Mouse (Mus musculus) adrenal gland, adult 8-10 months (tissue): ENCODE data around the gene Ccdc170. TPM values are rescaled to one million over a fixed set of nuclear protein-coding genes. Genes with fewer than 3 reads are reported as not detected.
"Not testable (repeated sequence)": the region's sequence is repeated elsewhere in the genome, so short reads cannot be mapped to it uniquely, and the experiment has no call there.

Experiments
- DNase-seq: peaks from one replicate; pipeline ENCODE4 v3.0.0; 2022
- total RNA-seq, 4 experiments: library from RNA; stranded (reverse); gene quantifications; 2 replicates each; pipeline ENCODE4 v1.2.4; 2022

The Ccdc170 gene
- total RNA-seq, result 1 to 10 TPM in 1 of 4 experiments, under 1 TPM in 3; 0.44 to 1.7 (median 0.69) TPM

DNA sequence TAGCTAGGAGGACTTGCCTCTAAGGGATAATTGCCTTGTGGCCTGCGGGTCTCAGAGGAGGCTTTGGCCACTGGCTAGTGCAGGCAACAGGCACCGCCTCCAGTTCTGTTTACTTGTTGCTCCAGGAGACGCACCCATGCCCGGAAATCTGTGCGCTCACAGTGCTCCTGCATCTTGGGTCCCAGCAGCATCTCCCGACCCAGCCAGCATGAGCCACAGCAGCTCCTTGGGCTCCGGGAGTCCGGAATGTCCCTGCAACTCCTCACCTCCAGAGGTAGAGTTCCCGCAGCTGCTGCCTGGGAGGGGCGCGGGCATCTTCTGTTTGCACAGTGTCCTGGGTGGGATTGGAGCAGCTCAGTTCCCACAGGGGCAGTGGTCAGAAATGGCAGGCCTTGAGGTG lies at the start of gene Ccdc170:
Gene Ccdc170, plus strand, starts transcription at position 148 of the 400 bp plus-strand sequence.
- DNase-seq, result no peak

DNA sequence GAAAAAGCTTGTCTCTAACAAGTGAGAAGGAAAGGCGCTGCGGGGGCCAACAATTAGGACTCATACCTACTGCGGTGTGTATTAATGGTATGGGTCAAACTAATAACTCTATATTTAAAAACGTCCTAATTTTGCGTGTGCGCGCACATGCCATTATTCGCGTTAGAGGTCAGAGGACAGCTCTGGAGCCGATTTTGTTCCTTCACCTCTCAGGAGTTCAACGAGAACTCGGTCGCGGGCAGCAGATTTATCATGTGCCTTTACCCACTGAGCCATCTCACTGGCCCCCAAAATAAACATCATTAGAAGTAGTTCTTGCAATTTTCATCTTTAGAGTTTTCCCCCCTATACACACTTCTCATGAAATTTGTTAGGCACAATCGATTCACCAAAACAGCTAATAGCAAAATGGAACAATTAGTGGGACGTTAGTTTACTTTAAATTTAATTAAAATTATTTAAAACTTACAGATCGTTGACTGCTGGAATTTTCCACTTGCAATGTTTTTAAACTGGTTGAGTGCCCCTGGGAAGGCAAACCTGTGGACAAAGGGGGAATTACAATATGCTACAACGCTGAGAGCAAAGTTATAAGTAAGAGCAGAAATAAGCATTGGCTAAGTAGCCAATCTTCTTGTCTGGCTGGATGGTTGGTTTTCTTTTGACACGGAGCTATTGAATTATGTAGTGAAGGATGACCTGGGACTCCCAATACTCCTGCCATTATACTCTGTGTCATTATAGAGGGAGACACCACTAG lies 49.1 kb upstream of the Ccdc170 start:
- no peak for DNase-seq

DNA sequence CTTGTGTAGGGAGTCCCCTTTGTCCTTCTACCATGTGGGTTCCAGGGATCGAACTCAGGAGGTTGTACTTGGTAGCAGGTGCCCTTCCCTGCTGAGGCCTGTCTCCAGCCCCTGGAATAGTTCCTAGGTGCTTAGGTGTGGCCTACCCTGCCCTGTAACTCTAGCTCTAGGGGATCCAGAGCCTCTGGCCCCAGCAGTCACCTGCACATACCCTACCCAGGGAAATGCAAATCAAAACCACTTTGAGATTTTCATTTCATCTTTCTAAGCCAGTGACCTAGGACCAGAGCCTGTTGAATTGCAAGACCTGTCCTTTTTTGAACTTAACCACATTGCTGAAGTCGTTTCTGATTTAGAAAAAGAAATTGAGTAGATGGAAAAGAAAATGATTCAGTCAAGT lies 48.4 kb upstream of the Ccdc170 start:
- DNase-seq, result not testable (repeated sequence)

DNA sequence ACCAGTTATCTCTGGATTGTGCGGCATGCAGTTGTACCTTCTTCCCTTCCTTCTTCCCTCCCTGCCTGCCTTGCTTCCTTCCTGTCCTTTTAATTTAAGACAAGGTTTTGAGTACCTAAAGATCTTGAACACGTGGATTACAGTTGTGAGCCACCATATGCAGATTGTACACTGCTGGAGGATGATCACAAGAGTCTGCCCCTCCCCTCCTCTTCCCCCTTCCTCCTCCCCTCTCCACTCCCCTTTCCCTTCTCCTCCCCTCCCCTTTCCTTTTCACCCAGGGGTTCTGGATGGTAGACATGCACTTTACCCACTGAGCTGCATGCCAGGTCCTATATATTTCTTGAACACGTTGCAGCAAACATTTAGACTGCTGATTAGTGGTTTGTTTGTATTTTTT lies 46.9 kb upstream of the Ccdc170 start:
- DNase-seq, result no peak

DNA sequence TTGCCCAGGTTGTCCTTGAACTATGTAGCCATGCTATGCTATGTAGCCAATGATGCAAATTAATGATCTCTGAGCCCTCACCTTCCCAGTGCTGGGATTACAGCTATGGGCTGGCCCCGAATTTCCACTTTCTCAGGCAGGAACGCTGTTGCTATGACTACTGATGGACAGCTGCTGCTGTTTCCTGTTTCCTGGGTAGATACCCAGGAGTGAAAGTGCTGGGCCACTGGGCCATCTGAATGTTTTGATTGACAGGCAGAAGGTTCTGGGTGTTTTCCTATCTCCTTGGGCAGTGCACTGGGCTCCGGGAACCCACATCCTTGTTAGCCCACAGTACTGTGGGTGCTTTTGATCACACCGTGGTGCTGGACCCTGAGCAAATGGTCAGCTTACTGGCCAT lies 25.9 kb upstream of the Ccdc170 start:
- no peak for DNase-seq

DNA sequence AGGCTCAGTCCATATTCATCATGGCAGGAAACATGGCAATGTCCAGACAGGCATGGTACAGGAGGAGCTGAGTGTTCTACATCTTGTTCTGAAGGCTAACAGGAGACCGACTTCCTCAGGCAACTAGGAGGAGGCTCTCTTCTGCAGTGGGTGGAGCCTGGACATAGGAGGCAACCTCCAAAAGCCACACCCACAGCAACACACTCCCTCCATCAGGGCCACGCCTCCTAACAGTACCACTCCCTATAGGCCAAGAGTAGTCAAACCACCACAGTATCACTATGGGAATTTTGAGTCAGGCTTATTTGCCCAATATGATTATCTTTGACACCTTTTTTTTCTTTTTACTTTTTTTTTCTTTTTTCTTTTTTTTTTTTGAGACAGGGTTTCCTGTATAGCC lies 22.1 kb upstream of the Ccdc170 start:
- no peak for DNase-seq

DNA sequence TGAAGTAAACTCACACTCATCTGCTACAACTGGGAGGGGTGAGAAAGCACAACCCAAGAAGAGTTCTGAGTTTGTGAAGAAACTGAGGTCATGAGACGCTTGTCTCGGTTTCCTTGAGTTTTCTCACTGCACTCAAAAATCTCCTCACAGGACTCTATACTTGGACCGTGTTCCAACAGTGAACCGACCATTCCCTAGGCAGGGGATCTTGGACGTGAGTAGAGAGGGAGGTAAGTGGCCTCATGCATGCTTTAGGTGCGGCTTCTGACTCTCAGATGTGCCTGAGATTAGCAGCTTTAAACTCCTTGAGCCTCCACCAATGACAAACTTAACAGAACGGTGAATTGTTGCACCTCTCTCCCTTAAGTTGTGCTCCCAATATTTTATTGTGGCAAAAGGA lies 16.5 kb upstream of the Ccdc170 start:
- no peak for DNase-seq

DNA sequence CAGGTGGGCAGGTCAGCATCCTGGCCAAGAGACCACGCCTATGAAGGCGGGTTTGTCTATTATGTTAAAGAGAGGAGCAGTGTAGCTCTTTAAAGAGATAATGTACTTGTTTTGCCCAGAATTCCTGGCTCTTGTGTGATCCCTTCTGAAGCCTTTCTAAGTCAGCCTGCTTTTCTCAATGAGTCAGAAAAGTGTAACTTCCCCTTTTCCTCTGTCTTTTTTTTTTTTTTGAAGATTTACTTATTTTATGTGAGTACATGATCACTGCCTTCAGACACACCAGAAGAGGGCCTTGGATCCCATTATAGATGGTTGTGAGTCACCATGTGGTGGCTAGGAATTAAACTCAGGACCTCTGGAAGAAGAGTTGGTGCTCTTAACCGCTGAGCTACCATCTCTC lies 12.9 kb upstream of the Ccdc170 start:
- no peak for DNase-seq

DNA sequence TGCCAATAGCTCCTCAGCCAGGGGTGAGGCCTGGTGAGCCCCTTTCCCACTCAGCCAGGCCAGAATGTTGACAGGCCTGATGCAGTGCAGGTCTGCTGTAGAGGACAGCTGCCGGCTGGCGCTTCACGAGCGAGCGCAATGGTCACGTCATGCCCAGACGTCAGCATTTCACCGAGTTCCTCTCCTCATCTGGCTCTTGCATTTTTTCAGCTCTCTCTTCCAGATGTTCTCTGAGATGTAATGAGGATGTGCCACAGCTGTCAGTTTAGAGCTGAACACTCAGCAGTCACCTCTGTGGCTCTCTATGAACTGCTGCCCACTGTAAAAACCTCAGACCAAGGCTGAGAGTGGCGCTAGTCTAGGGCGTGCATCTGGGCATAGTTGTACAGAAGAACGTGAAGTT lies 8.7 kb upstream of the Ccdc170 start:
- no peak for DNase-seq

DNA sequence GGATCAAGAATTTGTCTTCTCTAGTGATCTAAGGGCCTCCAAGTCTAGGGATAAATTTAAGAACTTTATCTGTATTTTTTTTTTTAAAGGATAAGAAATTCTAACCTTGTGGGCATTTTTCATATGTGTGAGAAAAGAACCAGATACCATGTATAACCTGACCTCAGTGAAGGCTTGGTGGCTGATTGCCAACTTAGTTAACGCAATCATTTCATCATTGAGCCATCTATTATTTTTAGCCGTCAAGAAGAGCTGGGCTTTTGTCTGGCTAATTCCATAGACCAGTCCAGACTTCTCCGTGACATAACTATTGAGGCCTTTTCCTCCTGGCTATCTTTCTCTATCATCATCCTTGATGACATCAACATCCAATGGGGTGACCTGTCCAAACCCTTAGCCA lies 6.9 kb upstream of the Ccdc170 start:
- DNase-seq, result no peak

DNA sequence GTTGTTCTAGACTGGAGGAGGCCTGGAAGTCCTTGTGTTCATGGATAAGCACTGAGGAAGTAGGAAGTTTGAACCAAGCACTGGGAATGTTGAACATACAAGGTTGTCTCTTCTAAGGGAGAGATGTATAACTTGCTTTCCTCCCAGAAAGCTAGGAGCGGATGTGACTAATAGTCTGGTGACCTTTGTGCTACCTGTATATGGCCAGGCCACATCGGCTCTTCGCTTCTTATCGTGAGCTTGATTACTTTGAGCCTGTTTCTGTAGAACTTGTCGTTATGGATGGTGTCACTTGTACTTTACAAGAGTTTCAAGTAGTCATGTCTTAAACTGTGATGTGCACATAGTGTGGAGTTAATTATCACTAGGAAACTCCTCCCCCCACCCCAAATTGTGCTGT lies 5.7 kb upstream of the Ccdc170 start:
- DNase-seq, result no peak

DNA sequence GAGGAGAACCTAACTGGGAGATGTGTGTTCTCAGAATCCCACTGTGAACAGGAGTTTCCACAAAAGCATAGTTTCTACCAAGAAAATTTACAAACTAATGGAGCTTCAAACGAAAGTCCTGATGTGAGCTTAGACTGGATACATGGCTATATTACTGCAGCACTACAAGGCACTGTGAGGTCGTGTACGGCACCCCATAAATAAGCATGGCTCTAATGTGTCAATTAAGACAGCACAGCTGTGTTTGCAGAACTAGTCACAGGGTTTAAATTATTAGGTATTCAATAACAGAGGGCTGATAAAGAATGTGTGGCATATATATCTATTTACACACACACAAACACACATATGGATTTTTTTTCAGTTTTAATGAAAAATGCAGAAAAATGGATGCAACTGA lies 1.4 kb upstream of the Ccdc170 start:
- no peak for DNase-seq

DNA sequence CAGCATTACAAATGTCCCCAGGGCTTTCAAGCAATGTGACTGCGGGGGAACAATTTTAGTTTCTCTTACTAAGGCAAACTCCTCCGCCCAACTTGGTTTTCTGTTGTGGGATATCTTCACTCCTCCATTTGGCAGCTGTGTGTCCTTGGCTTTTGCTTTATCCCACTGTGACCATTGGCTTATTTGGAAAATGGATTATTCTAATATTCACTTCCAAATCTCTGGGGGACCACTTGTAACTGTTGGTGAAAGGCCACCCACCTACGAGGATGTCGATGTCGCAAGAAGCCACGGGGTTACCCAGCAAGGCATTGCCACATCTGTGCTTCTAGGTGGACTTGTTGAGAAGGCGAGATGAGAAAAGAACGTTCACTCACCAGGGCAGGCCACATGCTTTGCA lies 607 bp upstream of the Ccdc170 start:
- peak; percentile 39 for DNase-seq

DNA sequence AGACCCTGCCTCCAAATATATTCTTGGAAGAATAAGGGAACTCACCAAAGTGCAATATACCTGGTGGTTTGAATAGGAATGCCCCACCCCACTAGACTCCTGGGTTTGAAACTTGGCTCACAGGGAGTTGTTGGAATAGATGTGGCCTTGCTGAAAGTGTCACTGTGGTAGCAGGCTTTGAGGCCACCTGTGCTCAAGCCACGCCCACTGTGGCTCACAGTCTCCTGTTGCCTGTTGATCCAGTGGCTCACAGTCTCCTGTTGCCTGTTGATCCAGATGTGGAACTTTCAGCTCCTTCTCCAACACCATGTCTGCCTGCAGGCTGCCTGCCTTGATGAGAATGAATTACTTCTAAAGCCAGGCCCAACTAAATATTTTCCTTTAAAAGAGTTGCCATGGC lies 1.5 kb downstream of the Ccdc170 start:
- no peak for DNase-seq

DNA sequence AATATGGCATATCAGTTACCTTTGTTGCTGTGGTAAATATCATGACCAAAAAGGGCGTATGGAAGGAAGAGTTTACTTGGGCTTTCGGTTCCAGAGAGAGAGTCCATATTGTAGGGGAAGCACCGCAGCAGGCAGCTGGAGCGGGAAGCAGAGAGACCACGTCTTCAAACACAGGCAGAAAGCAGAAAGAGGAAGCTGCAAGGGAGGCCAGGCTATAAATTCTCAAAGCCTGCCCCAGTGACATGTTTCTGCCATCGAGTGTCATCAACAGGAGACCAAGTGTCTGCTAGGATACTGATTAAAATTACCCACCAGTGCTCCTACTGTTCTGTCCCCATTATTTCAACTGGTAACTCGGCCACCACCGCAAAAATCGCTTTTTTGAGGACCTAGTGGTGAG lies 2.7 kb downstream of the Ccdc170 start:
- no peak for DNase-seq

DNA sequence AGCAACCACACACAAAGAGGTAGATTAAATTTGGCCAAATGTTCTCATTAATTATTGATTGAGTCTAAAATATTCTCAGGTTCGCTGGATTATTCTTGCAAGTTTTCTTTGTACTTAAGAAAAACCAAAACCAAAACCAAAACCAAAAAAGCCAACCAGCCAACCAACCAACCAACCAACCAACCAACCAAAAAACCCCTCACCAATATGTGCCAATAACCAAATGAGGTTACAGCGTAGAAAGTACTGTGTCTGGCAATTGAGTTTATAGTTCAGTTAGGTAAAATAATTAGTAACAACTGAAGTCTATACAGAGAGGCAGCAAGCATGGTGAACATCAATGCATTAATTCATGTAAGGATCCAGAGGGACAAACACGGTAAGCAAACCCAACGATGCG lies 7.6 kb downstream of the Ccdc170 start:
- DNase-seq, result no peak

DNA sequence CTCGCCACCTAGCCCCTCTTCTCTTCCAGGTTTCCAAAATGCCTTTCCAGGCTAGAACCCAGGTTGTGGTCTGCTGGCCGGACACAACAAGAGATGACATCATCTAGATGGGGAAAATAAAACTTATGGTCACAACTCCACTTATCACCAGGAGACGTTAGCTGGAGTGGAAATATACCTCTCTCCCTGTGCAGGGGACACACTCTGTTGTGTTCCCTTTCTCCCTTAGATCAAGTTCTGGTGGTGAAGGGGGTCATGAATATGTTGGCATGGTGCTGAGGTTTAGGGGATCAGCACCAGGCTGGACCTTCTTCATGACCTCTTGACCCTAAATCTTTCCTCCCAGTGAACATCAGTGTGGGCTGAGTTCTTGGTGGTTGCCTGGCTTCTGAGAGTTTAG lies 9.0 kb downstream of the Ccdc170 start:
- no peak for DNase-seq

DNA sequence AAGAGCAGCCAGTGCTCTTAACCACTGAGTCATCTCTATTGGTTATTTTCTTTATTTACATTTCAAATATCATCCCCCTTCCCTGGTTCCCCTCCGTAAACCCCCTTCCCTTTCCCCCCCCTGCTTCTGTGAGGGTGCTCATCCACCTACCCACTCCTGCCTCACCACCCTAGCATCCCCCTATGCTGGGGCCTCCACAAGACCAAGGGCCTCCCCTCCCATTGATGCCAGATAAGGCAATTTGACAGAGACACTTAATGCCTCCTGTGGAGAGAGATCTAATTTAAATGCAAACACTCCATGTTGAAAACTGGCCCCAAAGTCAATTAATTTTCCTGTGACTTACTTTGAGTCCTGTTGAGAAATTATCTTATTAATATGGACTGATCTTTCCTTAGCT lies 9.7 kb downstream of the Ccdc170 start:
- DNase-seq, result no peak

DNA sequence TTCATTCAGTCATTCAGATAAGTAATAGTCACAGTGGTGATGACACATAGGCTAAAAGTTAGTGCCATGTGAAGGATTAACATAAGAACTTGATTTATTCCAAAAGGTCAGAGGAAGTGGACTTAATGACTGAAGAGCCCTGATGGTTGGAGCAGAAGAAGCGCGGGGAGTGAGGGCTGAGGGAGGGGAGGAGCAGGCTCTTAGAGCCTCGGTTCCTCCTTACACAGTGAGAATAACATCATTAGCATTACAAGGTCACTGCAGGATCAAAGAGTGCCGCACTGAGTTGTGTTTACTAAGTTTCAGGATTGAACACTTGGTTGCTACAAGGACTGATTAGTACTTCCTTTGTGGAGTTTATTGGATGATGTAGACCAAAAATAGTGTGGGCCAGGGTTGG lies 10.6 kb downstream of the Ccdc170 start:
- no peak for DNase-seq

DNA sequence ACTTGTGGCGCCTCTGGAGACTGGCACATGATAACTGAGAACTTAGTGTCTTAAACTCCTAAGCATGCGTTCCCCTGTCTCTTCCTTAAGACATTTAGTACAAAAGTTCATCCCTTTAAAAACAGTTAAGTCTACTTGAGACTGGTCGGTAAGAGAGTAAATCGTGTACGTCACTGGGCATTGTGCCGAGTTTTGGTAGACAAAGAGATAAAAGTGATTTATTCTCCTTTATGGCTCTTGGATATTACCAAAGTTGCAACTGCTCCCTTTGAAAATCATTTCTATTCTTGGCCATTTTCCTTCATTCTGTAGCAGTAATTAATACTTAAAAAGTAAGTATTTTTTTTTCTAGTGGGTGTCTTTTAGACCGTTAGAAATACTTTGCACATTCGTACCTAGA lies 20.9 kb downstream of the Ccdc170 start:
- no peak for DNase-seq

DNA sequence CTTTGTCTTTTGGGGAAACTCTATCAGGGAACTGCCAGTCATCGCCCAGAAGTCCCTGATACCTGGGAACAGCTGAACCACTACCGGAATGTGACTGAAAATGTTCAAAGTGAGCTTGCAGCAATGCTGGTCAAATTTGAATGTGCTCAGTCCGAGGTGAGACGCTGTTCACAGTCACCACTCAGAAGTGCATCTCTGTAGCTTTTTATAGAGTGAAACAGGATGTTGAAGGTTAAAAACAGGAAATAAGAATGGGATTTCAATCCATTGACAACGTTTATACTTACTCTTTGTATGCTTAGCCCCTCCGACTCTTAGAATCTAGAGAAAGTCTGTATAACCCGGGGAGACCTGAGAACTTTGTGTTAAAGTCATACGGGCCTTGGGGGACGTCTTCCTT lies 30.4 kb downstream of the Ccdc170 start:
- no peak for DNase-seq

DNA sequence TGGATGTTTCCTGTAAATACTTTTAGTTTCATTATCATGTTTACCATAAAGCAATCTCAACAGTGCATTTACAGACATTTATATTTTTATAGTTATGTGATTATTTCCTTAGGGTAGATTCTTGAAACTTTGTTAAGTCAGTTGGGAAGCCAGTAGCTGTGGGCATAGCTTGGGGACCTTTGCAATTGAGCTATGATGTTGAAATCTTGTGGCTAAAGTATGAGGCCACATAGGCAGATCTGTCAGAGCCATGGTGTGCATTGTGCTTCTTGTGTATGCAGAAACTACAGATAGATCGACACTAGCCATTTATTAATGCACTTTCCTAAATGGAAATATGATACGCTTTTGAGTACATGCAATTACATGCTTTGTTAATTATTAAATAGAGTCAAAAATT lies 35.3 kb downstream of the Ccdc170 start:
- no peak for DNase-seq

DNA sequence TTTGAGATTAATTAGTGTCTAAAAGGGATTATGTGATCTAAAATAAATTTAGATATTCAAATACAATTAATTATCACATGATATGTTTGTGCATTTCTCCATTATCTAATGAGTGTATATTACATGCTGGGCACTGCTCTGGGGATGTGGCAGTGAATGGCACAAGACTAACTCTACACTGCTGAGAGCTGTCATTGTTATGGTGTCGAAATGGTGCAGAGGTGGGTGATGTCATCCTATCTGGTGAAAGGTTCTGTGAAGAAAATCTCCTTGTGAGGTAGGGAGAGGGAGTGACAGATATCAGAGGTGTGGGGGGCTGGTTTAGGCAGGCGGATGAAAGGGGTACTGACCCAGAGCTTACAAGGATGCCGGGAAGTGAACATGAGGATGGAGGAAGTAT lies 37.3 kb downstream of the Ccdc170 start:
- no peak for DNase-seq

DNA sequence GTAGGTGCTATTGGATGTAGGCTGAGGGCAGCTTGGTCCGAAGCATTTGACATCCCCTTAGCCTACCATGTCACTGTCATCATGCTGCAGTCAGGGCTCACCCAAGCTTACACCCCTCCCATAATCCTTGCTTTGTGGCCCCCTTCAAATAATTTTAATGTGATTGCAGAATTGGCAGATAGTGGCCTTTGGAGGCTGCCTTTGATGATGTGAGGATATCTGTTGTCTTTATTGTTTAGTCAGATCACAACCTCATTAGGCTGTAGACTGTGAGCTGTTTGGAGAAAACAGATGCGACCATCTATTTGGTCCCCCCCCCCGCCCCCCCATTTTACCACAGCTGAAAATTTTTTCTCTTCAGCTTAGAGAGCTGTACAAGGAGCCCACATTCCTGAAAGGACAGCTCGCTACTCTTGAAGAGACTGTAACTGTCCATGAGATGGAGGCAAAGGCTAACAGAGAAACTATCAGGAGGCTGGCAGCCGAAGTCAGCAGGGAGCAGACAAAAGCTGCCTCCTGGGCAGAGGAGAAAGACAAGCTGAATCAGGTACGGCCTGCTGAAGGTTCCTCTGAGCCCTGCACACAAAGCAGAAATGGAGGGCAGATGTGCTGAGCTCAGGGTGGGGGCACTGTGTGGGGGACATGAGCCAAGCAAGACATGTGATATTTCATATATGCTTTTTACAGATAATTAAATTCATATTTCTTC lies 38.2 kb downstream of the Ccdc170 start:
- DNase-seq, result no peak
